29 mouse cellular contexts compared by ENCODE assay signal in genomic region chr14:32800048-32800447, GRCm38 (mm10). TPM values are rescaled to one million over a fixed set of nuclear protein-coding genes. Genes with fewer than 3 reads are reported as not detected.
"Had no signal": no experiment of that assay in that cellular context is flagged by ENCODE, and none has a peak within 500 bp of the region (broad histone marks: within the 10 kb centered on the region; RNA-seq: fewer than 3 reads in every experiment).

No protein-coding gene starts in this region.

- H3K27ac ChIP-seq: heart, embryonic 10.5 days; heart, embryonic 13.5 days; heart, embryonic 15.5 days; hindbrain, embryonic 13.5 days; hindbrain, embryonic 15.5 days; hindbrain, postnatal 0 days; kidney, embryonic 15.5 days; kidney, postnatal 0 days; limb, embryonic 13.5 days; limb, embryonic 15.5 days; liver, embryonic 12.5 days had no signal

- H3K9me3 ChIP-seq: heart, embryonic 10.5 days; heart, embryonic 13.5 days; heart, embryonic 15.5 days; hindbrain, embryonic 13.5 days; hindbrain, embryonic 15.5 days; kidney, embryonic 15.5 days; limb, embryonic 13.5 days; limb, embryonic 15.5 days; liver, embryonic 12.5 days had no signal

- H3K4me1 ChIP-seq: hindbrain, embryonic 15.5 days; limb, embryonic 13.5 days; limb, embryonic 15.5 days; liver, embryonic 12.5 days had no signal

- H3K4me3 ChIP-seq: heart, embryonic 10.5 days; heart, embryonic 13.5 days; heart, embryonic 15.5 days; hindbrain, embryonic 13.5 days; hindbrain, embryonic 15.5 days; kidney, embryonic 15.5 days; limb, embryonic 13.5 days; limb, embryonic 15.5 days; liver, embryonic 12.5 days had no signal

- H3K4me2 ChIP-seq: heart, embryonic 13.5 days; heart, embryonic 15.5 days; hindbrain, embryonic 13.5 days; hindbrain, embryonic 15.5 days; kidney, embryonic 15.5 days; limb, embryonic 13.5 days; limb, embryonic 15.5 days; liver, embryonic 12.5 days had no signal

- ATAC-seq: hindbrain, postnatal 0 days; intestine, embryonic 16.5 days; liver, embryonic 12.5 days had no signal

- H3K36me3 ChIP-seq: heart, embryonic 10.5 days; heart, embryonic 13.5 days; heart, embryonic 15.5 days; hindbrain, embryonic 13.5 days; hindbrain, embryonic 15.5 days; kidney, embryonic 15.5 days; limb, embryonic 13.5 days; limb, embryonic 15.5 days; liver, embryonic 12.5 days had no signal

- DNase-seq: gastrocnemius, postnatal 14 days; gastrocnemius, postnatal 36 days; heart, adult 18-20 months; heart, postnatal 14 days; heart, postnatal 36 days; kidney, adult 11 months; kidney, adult 2 months; kidney, adult 9 months; kidney, postnatal 14 days; kidney, postnatal 36 days; layer of hippocampus, adult 9-11 months; layer of hippocampus, postnatal 36 days; left cerebral cortex, postnatal 4 days had no signal

- H3K9ac ChIP-seq: heart, embryonic 13.5 days; heart, embryonic 15.5 days; hindbrain, embryonic 13.5 days; hindbrain, embryonic 15.5 days; kidney, embryonic 15.5 days; limb, embryonic 13.5 days; limb, embryonic 15.5 days; liver, embryonic 12.5 days had no signal

- H3K27me3 ChIP-seq: hindbrain, embryonic 13.5 days; hindbrain, embryonic 15.5 days; kidney, embryonic 15.5 days; limb, embryonic 13.5 days; limb, embryonic 15.5 days; liver, embryonic 12.5 days had no signal

RNA-seq across cellular contexts. Expression of gene Fam170b, which starts 33.7 kb away (rescaled TPM):
- polyA plus RNA-seq: hindbrain, embryonic 11.5 days; hindbrain, embryonic 13.5 days; hindbrain, postnatal 0 days; intestine, embryonic 14.5 days; kidney, adult 2 months; large intestine, adult 2 months; limb, embryonic 11.5 days; limb, embryonic 13.5 days; limb, embryonic 15.5 days; liver, embryonic 12.5 days had no signal
